Mouse (Mus musculus): ENCODE data around the gene Lcn12. TPM values are rescaled to one million over a fixed set of nuclear protein-coding genes. Genes with fewer than 3 reads are reported as not detected.

Gene Lcn12
- polyA plus RNA-seq (2012; rRNA removed): not detected in 2 replicates

DNA sequence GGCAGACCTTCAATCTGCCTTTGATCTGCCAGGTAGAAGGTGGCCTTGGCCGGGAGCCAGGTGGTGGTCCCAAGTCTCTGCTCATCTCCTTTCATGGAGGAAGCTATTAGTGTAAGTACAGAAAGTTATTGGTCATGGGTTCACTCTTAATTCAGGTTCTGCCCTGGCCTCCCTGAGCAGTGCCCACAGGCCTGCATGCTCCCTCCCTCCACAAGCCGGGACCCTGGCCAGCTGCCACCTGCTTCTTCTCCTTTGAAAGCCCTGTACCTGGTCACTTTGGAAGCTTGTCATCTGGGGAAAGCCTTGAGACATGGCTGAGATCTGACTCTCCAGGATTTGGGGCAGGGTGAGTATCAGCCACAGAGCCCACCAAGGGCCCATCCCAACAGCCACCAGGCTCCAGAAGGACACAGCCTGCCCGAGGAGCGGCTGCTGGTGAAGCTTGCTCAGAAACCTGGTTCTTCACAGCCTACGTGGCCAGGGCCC is at the start of gene Lcn12:
Gene Lcn12 (minus strand): TSS at position 436 of the 486 bp plus-strand sequence.

DNA sequence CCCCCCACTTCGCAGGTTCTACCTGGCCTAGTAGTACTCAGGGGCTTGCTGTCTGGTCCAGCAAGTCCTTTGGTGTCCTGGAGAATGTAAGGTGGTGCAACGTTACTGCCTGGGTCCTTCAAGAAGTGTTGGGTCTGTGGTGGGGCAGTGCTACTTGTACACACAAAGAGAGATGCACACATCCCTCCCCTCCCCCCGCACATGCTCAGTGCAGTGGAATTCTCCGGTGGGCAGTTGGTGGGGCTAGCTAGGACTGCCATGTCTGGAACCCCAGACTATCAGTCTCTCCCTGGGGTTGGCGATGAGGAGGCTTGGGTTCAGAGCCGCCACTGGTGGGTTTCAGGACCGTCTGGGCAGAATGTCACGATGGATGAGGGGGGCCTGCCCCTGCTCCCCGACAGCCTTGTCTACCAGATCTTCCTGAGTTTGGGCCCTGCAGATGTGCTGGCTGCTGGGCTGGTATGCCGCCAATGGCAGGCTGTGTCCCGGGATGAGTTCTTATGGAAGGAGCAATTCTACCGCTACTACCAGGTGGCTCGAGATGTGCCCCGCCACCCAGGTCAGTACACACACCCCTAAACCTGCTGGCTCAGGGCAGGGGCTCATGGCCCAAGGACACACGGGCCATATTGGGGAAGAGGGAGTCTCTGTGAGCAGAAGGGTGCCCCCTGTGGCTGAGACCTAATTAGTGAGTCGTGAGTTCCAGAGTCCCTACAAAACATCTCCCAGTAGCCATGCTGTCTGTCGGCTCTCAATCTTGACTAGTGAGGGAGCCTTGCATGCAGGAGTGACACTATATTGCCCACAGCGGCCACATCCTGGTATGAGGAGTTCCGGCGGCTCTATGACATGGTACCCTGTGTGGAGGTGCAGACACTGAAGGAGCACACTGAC is 8.1 kb upstream of the Lcn12 start, which contains the start of gene C8g:
Gene C8g (minus strand): TSS at position 127 of the 894 bp plus-strand sequence.

DNA sequence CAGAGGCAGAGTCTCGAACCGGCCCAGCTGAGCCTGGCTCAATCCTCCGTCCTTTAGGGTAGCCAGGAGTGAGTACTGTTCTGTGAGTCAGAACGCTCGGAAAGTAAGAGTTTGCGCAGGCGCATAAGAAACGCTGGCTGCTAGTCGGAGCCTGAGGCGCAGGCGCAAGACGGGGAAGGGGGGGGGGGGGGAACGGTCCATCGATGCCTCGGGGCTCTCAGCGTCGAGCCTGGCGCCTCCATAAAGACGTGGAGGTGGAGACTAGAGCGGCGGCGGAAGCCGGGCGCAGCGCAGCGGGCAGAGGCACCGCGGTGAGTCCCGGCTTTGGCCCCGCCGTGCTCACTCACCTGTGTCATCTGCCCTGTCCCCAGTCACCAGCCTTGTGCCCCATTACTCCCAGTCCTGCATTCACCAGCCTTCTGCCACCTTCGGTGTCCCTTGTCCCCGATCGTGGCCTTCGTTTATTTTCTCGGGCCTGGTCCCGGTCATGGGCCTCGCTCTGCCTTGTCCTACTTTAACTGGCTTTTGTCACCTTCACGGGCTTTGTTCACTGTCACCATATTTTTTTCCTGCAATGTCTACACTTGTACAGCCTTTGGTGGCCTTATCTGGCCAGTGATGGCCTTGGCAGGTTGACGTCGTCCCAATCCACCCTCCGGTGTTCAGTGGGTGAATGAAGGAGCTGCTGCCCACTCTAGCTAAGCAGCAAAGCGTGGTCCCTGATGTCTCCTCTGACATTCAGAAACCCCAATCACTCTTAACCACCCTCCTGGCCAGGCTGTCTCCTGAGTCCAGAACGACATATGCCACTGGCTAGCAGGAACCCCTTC is 7.1 kb upstream of the Lcn12 start, which contains the start of gene Fbxw5:
Gene Fbxw5 (plus strand): TSS at position 175 of the 830 bp plus-strand sequence.

DNA sequence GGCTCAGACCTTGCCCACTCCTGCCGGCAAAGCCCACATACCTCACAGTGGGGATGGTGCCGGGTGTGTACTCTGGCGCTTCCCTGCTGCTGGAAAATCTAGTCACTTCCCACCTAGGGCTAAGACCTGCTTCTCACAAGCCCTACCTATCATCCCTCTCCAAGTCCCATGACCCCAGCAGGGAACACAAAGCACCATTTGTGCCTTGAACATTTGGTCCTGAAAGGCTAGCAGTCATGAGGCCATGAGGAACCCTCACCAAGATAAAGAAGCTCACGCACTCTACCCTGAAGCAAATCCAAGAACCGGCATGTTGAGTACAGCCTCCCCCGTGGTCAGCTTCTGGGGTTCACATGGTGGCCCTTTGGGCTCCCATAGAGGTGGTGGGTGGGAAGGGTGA is 23.7 kb downstream of the Lcn12 start, which contains the start of gene Ptgds:
Gene Ptgds (minus strand): TSS at position 78 of the 400 bp plus-strand sequence.

DNA sequence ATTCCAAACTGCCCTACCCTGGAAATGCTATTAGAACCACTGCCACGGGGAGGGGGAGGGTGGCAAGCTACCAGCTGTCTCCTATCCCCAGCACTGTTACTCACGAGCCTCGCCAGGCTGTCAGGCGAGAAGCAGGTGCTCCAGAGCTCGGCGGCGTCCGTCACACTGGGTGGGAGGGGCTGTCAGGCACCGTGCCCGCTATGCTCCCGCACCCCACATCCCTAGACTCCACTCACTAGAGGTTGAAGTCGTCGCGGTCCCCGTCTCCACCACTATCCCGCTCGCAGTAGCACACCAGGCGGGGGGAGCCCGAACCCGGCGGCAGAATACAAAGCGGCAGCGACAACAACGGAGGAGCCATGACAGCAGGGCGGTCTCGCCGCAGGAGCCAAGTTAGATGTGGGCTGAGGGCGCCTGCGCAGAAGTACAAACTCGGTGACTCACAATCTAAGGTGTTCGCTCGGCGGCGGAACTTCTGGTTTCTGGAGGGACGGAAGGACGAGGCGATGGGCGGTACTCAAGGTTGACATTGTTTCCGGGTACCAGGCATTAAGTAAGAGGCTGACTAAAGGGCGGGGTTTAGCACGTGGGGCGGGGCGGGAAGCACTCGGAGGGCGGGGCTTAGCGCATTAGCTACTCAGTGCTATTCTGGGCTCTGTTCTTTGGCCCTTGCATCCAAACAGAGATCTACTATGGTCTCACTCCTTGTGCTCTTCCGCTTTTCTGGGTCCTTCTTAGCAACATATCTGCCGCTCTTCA is 33.0 kb downstream of the Lcn12 start, which contains the start of gene Paxx:
Gene Paxx (minus strand): TSS at position 544 of the 759 bp plus-strand sequence.

DNA sequence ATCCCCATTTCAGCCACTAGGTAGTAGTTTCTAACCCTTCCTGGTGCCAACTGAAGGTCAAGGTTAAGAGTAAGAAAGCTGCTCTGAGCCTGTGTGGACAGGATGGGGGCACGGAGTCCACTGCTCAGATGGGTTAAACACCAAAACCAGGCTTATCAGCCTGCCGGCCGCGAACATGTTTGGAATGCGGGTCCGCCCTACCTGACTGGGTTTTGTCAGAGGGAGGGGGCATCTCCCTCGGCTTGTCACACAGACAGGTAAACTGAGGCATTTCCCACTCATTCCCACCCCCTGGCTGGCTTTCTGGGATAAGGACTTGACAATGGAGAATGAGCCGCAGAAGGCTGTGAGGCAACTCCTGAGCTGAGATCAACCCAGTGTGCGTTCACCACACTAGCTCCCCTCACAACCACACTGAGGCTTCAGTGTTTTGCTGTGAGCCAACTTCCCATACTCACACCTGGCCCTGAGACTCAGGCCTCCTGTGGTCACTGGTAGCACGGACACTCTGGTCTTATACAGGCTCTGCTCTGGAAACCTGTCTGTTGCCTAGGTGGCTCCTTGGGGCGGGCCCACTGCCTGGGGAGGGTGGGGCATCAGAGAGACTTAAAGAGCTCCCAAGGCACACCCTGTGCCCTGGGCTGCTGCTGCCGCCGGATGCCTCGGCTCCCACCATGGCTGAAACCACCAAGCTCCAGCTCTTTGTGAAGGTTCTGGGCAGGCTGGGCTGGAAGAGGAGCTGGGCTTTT is 37.3 kb downstream of the Lcn12 start, which contains the start of gene Clic3:
Gene Clic3 (plus strand): TSS at position 634 of the 749 bp plus-strand sequence.

Other genes with a start within 250 kb of the Lcn12 start
- 4.5 and 4.6 TPM in 2 replicates for gene AL732309.1, start 247.0 kb downstream of the Lcn12 start, polyA plus RNA-seq (2012; rRNA removed)
- gene Tmem203, start 238.5 kb downstream of the Lcn12 start, polyA plus RNA-seq (2012; rRNA removed): 12.7 and 14.9 TPM in 2 replicates
- 2.4 and 3.4 TPM in 2 replicates for gene Tprn, start 231.3 kb downstream of the Lcn12 start, polyA plus RNA-seq (2012; rRNA removed)
- gene Ssna1, start 221.5 kb downstream of the Lcn12 start, polyA plus RNA-seq (2012; rRNA removed): 48.3 and 51.8 TPM in 2 replicates
- 19.6 and 21.3 TPM in 2 replicates for gene Anapc2, start 221.4 kb downstream of the Lcn12 start, polyA plus RNA-seq (2012; rRNA removed)
- gene Tmem210, start 205.8 kb downstream of the Lcn12 start, polyA plus RNA-seq (2012; rRNA removed): not detected in 2 replicates
- 0.05 TPM in 1 of 2 replicates, not detected in the other for gene Lrrc26, start 204.0 kb downstream of the Lcn12 start, polyA plus RNA-seq (2012; rRNA removed)
- gene Grin1, start 174.7 kb downstream of the Lcn12 start, polyA plus RNA-seq (2012; rRNA removed): 0.01 TPM in 1 of 2 replicates, not detected in the other
- gene Man1b1, start 161.6 kb downstream of the Lcn12 start, polyA plus RNA-seq (2012; rRNA removed): 5.0 and 5.1 TPM in 2 replicates
- 16.5 and 17.1 TPM in 2 replicates for gene Dpp7, start 137.6 kb downstream of the Lcn12 start, polyA plus RNA-seq (2012; rRNA removed)
- 7.3 and 8.2 TPM in 2 replicates for gene Uap1l1, start 128.2 kb downstream of the Lcn12 start, polyA plus RNA-seq (2012; rRNA removed)
- gene Sapcd2, start 121.6 kb downstream of the Lcn12 start, polyA plus RNA-seq (2012; rRNA removed): 8.4 and 10.1 TPM in 2 replicates
- 6.0 and 7.2 TPM in 2 replicates for gene Entpd2, start 98.0 kb downstream of the Lcn12 start, polyA plus RNA-seq (2012; rRNA removed)
- 6.9 and 7.6 TPM in 2 replicates for gene Npdc1, start 94.6 kb downstream of the Lcn12 start, polyA plus RNA-seq (2012; rRNA removed)
- 0.87 and 0.96 TPM in 2 replicates for gene Fut7, start 70.6 kb downstream of the Lcn12 start, polyA plus RNA-seq (2012; rRNA removed)
- 2.1 and 2.4 TPM in 2 replicates for gene Abca2, start 65.2 kb downstream of the Lcn12 start, polyA plus RNA-seq (2012; rRNA removed)
- 1.8 and 2.3 TPM in 2 replicates for gene Clic3, start 37.1 kb downstream of the Lcn12 start, polyA plus RNA-seq (2012; rRNA removed)
- gene Paxx, start 32.8 kb downstream of the Lcn12 start, polyA plus RNA-seq (2012; rRNA removed): 12.5 and 13.0 TPM in 2 replicates
- 0.68 and 0.72 TPM in 2 replicates for gene Ptgds, start 23.9 kb downstream of the Lcn12 start, polyA plus RNA-seq (2012; rRNA removed)
- gene Fbxw5, start 6.8 kb upstream of the Lcn12 start, polyA plus RNA-seq (2012; rRNA removed): 4.7 and 5.0 TPM in 2 replicates
- gene C8g, start 7.8 kb upstream of the Lcn12 start, polyA plus RNA-seq (2012; rRNA removed): 91.0 TPM in 2 replicates
- 5.9 and 6.6 TPM in 2 replicates for gene Traf2, start 53.0 kb upstream of the Lcn12 start, polyA plus RNA-seq (2012; rRNA removed)
- gene Edf1, start 63.9 kb upstream of the Lcn12 start, polyA plus RNA-seq (2012; rRNA removed): 102 and 106 TPM in 2 replicates
- gene Mamdc4, start 80.9 kb upstream of the Lcn12 start, polyA plus RNA-seq (2012; rRNA removed): 0.99 and 2.5 TPM in 2 replicates
- gene Phpt1, start 81.3 kb upstream of the Lcn12 start, polyA plus RNA-seq (2012; rRNA removed): 33.1 and 38.3 TPM in 2 replicates
- gene Ajm1, start 87.8 kb upstream of the Lcn12 start, polyA plus RNA-seq (2012; rRNA removed): 0.05 and 0.13 TPM in 2 replicates
- gene Rabl6, start 114.6 kb upstream of the Lcn12 start, polyA plus RNA-seq (2012; rRNA removed): 17.2 and 22.1 TPM in 2 replicates
- gene Ccdc183, start 123.8 kb upstream of the Lcn12 start, polyA plus RNA-seq (2012; rRNA removed): not detected in 2 replicates
- 23.0 and 24.3 TPM in 2 replicates for gene Tmem141, start 128.1 kb upstream of the Lcn12 start, polyA plus RNA-seq (2012; rRNA removed)
- 84.3 and 88.2 TPM in 2 replicates for gene Fcna, start 134.1 kb upstream of the Lcn12 start, polyA plus RNA-seq (2012; rRNA removed)
- gene Lcn8, start 159.2 kb upstream of the Lcn12 start, polyA plus RNA-seq (2012; rRNA removed): not detected in 2 replicates
- not detected in 2 replicates for gene Lcn5, start 164.0 kb upstream of the Lcn12 start, polyA plus RNA-seq (2012; rRNA removed)
- gene Lcn6, start 182.9 kb upstream of the Lcn12 start, polyA plus RNA-seq (2012; rRNA removed): not detected in 2 replicates
- not detected in 2 replicates for gene Lcn10, start 188.8 kb upstream of the Lcn12 start, polyA plus RNA-seq (2012; rRNA removed)
- gene Obp2a, start 206.1 kb upstream of the Lcn12 start, polyA plus RNA-seq (2012; rRNA removed): not detected in 2 replicates
- 4.9 and 5.3 TPM in 2 replicates for gene Bmyc, start 212.8 kb upstream of the Lcn12 start, polyA plus RNA-seq (2012; rRNA removed)
- not detected in 2 replicates for gene Obp2b, start 243.1 kb upstream of the Lcn12 start, polyA plus RNA-seq (2012; rRNA removed)